Mouse (Mus musculus) thymus, adult 2 months (tissue): ENCODE results near the gene Gm14147.

Experiments
- CTCF ChIP-seq: fragments of 200-500 bp; IDR thresholded peaks from 2 replicates; pipeline ENCODE4 v1.5.1; 2012; ENCODE audit warnings: mild to moderate bottlenecking, control low read depth, low read length, moderate library complexity, borderline replicate concordance; ENCODE audit not compliant: control insufficient read depth, poor library complexity, insufficient read depth; ENCODE audit errors: extremely low read depth
- POLR2A ChIP-seq: fragments of 200-500 bp; IDR thresholded peaks from 2 replicates; pipeline ENCODE4 v1.6.1; 2012; ENCODE audit warnings: mild to moderate bottlenecking, low read length, control low read depth, moderate library complexity; ENCODE audit not compliant: control insufficient read depth, poor library complexity, insufficient read depth; ENCODE audit errors: extremely low read depth

- no peak for TF ChIP-seq POLR2A
- no peak for TF ChIP-seq CTCF
These were observed 41.4 kb upstream of the Gm14147 start for GRCm38 (mm10) chr2:151056637-151057036.
